Mouse (Mus musculus) thymus, postnatal 10 days (tissue): ENCODE results near the gene Fam241b.

Source experiments
- DNase-seq, 2 experiments: peaks; one replicate each; pipeline ENCODE4 v3.0.0; 2021; ENCODE audit warnings: low spot score in 2 of 2

Fam241b gene

DNA sequence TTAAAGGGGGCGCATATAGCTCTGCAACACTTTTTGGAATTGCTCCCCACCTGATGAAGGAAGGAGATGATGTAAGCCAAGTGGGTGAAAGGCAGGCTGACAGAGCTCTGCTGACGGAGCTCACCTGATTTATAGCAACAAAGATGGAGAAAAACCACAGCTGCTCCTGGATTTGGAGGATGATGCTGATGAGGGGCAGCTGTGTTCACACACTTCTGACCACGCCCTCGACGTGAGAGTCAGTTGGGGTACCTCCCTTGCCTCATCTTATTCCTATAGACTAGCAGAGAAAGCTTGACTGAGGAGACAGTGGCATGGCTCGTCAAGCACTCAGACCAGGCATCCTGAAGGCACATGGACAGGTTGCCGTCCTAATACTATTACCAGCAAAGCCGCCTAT lies at the start of gene Fam241b:
Gene Fam241b, minus strand, starts transcription at position 101 of the 400 bp plus-strand sequence.
- DNase-seq: no peak

DNA sequence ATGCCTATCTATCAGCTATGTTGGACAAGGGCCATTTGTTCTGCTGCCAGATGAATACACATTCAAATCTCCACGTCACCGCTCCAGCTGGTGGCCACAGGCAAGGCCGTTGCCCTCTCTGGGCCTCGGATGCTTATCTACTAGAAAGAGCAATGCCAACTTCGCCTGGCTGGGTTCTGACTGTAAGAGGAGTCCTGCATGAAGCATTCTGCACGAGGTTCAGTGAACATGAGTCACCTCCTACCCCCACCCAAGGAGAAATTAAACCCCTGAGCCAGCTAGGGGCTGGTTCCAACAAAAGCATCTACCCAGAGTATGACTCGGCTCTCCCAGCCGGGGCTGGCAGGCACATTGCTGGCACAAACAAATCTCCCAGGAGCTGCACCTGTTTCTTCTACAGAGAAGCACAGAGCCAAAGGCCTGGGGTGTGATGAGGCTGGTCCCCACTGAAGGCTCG lies 49.0 kb upstream of the Fam241b start:
- no peak for DNase-seq

DNA sequence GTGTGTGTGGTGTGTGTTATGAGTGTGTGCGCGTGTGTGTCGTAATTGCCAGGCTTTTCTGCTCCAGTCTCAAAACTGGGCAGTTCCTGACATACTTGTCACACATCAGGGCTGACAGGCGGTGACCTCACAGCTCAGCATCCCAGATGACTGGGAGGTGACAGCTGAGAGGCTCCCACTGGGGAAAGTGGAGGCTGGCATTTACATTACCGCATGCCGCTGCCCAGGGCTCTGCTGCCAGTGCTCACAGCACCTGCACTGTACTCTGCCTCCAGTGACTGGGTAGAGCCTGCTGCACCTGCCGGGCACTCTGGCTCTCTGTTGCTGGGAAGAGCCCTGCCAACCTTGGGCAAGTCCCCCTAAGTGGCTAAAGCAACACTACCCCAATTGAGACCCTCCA lies 47.1 kb upstream of the Fam241b start:
- peak; percentile 22 to 23 for DNase-seq

DNA sequence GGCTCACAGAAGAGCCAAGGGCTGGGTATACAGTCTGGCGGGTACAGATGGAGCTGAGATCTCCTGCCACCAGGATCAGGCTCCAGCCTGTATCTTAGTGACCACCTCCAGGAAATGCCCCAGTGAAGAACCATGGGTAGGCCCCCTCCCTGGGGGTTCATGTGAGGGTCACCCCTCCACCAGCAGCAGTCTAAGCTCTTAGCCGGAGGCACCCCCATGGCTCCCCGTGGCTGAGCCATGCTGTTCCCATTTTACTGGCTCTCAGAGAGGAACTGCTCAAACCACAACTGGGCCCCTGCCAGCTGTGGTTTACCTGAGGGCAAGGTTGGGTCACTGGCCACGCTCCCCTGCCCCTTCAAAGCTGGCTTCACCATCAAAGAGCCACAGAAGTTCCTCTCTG lies 46.2 kb upstream of the Fam241b start:
- DNase-seq: peak; percentile 17 to 34

DNA sequence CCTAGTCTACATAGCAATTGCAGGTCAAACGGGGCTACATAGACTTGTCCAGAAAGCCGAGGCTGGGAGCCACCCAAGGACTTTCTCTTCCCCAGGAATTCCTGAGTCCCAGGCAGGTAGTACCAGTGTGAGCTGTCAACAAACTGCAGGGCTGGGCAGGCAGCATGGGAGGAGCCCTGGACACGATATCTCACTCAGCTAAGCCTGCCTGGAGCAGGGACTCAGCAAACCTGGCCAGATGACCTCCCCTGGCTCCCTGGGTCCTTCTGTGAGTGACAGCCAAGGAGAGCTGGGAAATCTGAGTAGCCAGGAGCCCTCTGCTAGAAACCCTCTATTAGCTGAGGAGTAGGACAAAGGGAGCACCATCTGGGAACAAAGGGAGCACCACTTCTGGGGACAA lies 45.6 kb upstream of the Fam241b start:
- no peak for DNase-seq

DNA sequence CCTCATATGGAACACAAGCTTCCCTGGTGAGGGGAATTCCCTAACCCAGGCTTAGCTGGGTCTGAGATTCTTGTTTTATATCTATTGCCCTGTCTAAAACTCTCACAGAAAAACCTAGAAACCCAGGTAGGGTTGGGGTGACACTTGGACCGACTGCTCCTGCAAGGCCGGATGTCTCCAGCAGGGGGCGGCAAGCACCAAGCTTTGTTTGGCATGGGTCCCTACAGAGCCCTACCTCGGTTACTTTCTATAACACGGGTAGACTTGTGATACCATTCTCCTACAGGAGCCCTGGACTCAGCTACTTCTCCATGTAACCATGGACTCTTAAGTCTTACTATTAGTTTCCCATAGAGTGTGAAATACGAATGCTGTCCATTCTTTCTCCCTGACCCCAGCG lies 43.2 kb upstream of the Fam241b start:
- peak; percentile 73 to 90 for DNase-seq

DNA sequence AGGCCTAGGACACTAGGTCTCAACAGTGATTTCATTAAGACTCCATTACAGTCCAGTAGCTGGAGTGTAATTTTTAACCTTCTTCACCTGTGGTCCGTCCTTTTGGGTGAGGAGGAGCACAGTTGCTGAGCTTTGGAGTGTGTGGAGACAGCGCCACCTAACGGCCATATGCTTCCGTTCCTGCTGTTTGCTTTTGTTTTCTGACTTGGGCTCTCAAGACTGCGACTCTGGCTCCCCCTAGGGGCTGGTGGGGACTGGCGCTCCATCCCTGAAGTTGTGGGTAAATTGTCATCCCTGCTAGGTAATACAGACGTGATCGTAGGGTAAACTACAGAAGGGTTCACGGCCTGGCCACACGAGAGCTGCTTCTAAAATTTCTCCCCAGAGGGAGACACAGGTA lies 39.3 kb upstream of the Fam241b start:
- DNase-seq: peak; percentile 79 to 98

DNA sequence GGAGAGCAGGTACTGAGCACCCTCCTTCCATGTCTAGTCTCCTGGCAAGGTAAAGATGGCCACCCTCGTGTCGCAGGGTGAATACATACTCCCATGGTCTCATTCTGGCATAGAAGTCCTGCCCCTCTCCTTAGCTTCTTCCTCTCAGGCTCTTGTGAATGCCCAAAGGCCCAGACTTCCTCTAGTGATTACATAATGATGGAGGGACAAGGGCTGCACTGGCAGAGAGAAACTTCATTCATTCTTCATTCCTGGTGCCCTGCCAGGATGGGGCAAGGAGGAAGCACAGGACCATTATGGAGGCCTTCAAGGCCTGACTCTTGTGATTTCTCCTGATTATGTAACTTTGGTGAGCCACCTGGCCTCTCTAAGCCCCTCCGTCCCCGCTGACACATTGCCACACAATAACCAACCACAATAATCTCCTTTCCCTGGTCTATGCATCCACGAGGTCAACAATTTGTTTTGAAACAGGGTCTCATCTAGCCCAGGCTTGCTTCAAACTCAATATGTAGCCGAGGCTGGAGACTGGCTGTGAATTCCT lies 38.8 kb upstream of the Fam241b start:
- no peak for DNase-seq

DNA sequence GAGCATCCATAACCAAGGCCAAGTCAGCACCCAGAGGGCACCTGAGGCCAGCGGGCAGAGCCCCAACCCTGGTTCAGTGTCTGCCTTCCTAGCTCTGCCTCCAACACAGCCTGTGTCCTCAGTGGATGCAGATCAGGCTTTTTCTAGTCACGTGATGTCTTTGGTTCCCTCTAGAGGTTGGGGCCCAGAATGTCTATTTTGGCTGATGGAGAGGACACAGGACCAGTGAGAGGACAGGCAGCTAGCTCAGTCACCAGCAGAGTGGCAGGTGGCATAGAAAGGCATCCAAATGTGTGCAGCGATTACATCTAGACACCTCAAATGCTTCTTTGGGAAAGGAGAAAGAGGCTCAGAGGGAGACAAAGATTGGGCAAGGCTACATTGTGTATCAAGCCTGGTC lies 38.0 kb upstream of the Fam241b start:
- no peak for DNase-seq

DNA sequence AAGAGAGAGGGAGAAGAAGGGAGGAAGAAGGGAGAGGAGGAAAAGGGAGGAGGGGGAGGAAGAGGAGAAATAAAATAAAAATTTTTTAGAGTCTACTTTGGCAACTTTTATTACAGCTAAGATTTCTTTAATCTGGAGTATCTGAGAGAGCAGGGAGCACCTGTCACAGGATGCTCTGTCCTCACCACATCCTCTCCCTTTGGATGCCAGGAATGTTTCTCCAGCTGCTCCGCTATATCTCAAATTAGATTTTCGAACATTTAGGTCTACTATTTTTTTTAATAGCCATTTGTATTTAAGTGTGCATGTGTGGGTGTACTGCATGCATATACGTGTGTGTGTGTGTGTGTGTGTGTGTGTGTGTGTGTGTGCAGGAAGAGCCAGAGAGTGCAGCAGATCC lies 36.2 kb upstream of the Fam241b start:
- no peak for DNase-seq

DNA sequence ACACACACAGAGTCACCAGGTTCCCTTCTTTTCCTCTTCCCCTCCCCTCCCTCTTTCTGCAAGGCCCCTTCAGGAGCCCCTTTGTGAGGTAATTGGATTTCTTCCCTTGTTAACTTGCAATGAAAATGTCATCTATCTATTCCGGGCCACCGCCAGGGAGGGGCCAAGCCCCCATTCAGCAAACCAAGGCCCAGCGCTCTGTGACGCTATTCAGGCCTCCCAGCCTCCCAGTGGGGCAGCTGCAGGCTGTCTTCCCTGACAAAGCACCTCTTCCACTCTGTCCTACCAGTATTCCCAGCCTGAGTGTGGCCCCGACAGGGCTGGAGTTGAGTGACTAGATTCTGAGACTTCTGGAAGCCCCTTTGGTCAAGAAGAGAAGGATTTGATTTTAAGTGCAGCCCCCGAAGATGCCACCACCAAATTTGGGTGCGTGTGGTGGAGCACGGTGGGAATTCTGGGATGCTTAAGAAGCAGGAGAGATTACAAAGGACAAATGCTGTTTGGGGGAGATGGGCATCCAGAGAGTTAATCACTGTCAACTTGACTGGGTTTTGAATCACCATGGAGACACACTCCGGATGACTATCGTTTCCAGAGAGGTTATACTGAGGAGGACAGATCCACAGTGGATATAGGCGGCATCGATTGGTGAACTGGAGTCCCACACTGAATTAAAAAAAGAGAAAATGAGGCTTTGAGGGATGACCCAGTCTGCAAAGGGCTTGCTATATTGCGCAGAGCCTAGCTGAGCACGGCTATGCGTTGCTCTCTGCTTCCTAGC lies 31.0 kb upstream of the Fam241b start:
- DNase-seq: no peak

DNA sequence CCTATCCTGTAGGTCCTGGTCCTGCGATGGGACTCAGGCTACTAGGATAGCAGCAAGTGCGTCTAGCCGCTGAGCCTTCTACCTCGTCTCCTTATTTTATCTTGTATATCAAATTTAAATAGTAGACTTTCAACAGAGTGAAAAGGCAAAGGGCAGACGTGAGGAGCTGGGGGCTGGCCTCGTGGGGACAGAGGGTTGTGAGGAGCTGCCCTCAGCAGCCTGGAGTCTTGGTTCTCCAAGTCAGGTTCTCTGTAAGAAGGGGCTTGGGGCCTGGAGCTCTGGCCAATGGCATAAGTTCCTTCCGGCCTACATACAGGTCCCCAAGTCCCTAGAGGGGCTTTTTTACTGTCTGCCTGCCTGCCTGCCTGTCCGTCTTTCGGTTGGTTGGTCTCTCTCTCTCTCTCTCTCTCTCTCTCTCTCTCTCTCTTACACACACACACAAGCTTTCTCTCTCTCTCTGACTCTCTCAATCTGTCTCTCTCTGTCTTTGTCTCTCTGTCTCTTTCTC lies 30.3 kb upstream of the Fam241b start:
- DNase-seq: no peak

DNA sequence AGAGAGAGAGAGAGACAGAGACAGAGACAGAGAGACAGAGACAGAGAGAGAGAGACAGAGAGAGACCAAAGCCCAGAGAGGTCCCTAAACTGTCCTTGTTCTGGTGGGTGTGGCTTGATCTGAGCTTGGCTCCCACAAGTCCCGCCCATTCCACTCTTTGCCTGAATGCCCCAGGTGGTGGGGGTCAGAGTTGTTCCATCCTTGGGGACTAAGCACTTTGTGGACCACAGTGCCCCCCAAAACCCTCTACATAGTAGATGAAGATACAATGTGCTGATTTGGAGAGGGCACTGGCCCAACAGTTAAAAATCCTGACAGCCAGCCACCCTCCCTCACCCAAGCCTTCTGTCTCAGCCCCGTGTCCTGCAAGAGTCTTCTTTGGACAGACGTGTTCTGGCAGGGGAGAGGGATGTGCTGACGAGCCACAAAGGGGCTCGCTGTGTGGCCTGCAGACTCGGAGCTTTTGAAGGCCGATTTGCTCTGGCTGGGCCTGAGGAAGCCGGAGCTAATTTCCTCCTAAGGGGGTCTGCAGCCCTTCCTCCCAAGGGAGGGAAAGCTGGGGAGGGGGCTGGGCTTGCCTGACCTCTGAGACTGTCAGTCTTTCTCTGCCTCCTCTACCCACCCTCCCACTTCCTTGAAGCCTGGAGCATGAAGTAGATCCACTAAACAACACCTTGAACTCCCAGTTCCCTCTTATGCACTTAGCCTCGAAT lies 29.3 kb upstream of the Fam241b start:
- DNase-seq: no peak

DNA sequence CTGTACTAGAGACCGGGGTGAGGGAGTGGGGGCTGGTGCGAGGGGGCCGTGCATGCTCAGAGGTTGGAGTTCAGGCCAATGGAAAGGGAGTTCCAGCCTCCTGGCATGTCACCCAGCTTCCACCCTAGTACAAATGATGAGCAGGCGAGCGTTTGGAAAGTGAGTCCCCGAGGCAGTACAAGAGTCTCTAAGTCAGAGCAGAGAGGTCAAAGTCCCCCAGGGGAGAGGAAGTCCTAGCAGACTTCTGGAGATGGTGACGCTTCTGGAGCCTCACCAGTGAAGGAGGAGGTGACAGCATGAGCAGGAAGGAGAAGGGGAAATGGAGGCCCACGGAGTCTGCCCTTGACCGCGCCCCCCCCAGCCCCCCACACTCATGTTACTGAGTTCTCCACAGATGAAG lies 18.7 kb upstream of the Fam241b start:
- DNase-seq: no peak

DNA sequence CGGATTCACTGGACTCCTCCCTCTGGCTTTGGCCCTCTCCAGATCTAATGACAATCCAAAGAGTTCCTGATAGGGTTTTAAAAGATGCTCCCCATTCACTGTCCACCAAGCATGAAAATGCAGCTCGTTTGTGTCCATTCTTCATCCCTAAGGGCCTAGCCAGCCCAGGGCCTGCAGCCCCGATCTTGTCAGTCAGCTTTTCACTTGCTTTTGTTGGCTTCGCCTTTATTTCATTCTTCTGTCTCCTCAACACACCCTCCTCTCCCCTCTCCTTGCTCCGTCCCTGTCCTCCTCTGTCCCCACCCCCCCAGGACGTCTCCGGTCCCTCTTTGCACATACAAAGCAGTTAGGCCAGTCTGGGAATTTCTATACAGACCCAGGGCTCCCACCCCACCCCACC lies 6.2 kb upstream of the Fam241b start:
- DNase-seq: no peak

DNA sequence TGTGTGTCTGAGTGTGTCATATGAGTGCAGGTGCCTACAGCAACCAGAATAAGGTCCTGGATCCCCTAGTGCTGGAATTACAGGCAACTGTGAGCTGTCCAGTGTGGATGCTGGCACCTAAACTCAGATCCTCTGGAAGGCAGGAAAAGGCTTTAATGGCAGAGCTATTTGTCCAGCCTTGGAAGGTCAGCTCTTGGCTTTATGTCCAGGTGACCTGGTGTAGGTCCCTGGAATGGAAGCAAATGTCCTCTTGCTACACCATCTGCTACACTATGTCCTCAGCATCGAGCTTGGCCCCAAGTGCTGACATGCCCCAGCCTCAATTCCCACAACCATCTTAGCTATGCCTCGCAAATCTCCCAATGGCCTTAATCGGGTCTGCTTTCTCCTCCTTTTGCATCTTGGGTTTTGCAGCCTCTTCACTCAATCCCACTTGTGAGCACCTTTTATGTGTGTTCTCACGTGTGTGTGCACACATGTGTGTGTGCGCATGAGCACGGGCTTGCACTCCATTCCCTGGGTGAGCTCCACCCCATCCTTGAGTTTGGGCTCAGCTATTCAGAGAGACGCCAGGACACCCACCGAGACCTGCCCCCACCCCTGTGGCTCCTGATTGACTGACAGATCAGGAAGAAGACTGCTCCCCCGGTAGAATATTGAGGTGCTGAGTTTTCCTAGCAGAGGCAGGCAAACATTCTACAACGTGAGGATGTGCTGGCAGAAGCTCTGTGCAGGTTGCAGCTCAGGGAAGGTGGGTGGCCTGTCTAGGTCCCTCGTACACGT lies 3.9 kb upstream of the Fam241b start:
- DNase-seq: no peak

DNA sequence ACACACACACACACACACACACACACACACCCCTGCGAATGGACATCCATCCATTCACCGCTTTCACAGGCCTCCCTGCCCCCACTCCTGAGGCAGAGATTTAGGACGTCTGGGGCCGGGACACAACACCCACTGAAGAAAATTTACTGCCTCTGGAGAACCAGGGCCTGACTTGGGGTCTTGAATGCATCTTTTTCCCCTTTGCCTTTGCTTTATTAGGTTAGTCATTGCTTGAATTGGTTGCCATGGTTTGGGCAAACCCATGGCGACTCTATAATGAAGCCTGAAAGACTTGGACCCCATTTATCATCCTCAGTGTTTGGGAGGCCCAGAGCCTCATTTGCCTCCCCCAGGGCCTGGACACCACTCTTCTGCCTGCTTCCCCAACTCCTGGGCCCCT lies 2.2 kb upstream of the Fam241b start:
- no peak for DNase-seq

DNA sequence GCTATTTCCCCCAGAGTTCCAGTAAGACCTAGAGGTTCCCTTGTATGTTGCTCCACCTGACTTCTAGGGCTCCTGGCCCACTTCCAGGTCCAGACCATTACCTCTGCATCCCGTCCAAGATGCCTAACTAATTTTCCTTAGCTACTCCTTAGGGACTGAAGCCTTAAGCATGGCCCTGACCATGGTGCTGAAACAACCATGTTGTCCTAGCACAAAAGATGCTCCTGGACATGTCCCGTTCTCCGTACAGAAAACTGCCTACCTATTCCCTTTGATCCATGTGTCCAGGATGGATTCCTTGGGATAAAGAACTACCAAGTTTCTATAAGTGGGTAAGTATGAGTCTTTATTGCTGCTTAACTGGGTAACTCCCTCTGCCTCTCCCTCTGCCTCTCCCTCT lies 5.7 kb downstream of the Fam241b start:
- no peak for DNase-seq

DNA sequence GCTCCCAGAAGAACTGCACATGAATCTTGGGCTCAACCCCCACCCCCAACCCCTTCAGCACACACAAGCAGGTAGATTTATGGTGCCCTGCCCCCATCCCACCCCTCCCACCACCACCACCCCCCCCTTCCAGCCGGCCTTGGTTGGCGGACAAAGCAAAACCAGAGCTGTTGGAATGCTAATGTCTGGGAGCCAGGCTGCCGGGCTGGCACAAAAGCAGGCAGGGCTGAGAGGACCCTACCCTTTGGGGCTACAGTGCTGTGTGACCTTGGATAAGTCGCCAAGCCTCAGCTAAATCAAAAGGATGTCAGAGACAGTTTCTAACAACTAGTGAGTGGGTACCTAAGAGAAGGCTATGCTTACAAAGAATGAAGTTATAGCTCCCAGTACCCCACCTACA lies 6.6 kb downstream of the Fam241b start:
- no peak for DNase-seq

DNA sequence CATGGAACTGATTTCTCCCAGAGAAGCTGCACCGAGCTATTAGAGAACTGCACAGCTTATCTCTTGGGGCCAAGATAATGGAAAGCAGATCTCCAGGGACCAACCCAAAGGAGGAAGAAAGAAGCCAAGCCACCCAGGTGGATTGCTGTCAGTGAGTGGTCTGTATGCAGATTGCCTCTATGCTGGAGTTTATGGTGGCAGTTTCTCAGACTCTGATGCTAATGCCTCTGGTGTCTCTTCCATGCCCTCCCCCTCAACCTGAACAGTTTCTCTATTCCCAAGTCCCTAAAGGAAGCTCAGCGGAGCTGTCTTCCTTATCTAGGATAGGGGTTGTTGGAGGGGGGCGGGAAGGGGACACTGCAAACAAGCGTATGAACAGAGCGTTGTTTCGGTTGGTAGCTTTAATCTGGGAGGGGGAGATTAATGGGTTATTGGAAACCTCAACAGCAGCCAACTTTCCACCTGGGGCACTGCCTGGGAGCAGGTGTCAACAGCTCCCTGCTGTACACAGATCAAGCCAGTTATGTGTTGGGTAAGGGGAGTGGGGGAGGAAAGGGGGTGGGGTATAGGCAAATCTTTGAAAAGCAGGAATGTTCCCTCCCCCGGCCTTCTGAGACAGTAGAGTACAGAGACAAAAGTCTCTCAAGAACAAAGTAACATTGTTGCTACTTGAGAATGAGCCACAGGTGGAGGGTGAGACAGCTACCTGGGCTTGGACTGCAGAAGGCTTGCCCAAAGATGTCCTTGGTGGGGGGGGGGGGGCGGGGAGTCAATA lies 7.8 kb downstream of the Fam241b start:
- no peak for DNase-seq

DNA sequence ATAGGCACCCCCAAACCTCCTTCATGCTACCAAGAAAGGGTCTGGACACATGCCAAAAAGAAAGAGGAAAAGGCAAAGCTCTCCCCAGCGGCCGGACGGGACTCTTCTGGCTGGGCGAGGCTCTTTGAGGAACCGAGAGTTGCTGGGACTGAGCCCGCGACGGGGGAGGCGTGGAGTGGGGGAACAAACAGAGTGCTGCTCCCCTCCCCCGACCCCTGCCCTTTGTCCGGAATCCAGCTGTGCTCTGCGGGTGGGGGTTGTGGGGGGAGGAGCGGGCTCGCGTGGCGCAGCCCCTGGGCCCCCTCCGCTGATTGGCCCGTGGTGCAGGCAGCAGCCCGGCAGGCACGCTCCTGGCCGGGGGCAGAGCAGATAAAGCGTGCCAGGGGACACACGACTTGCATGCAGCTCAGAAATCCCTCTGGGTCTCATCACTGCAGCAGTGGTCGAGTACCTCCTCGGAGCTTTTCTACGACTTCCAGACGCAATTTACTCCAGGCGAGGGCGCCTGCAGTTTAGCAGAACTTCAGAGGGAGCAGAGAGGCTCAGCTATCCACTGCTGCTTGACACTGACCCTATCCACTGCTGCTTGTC lies 10.9 kb downstream of the Fam241b start, which contains the start of gene Neurog3:
Gene Neurog3, plus strand, starts transcription at position 400 of the 591 bp plus-strand sequence.
- no peak for DNase-seq
